Mouse (Mus musculus) forelimb bud, embryonic 11.5 days (tissue): ENCODE results near the gene Morn3.

Experiments used
- DNase-seq: peaks from one replicate; pipeline ENCODE4 v3.0.0-alpha.2; 2012; ENCODE audit warnings: low read depth, low spot score

Morn3 gene

GRCm38 (mm10) chr5:122993811-122994210 is 53.0 kb downstream of the Morn3 start:
- no peak for DNase-seq

GRCm38 (mm10) chr5:122991350-122992004 is 55.3 kb downstream of the Morn3 start:
- no peak for DNase-seq

- no peak for DNase-seq
Observed at GRCm38 (mm10) chr5:122990411-122991160, 56.2 kb downstream of the Morn3 start.

GRCm38 (mm10) chr5:122989551-122990330 is 57.1 kb downstream of the Morn3 start, which contains the start of gene Kdm2b:
Gene Kdm2b (minus strand): TSS chr5:122989823.
- DNase-seq = no peak

- DNase-seq = peak; percentile 64
Observed at GRCm38 (mm10) chr5:122989001-122989525, 57.8 kb downstream of the Morn3 start.

- no peak for DNase-seq
Observed at GRCm38 (mm10) chr5:122988021-122988751, 58.6 kb downstream of the Morn3 start.

GRCm38 (mm10) chr5:122987211-122988020 is 59.4 kb downstream of the Morn3 start:
- peak; percentile 45 for DNase-seq

GRCm38 (mm10) chr5:122986091-122986493 is 60.7 kb downstream of the Morn3 start:
- DNase-seq = no peak
